Mouse (Mus musculus) MEL (cell line): ENCODE results near the gene Cmtr2.

Source experiments
- CTCF ChIP-seq, 3 experiments: IDR thresholded peaks in 2 of 3; conservative IDR thresholded peaks in 1 of 3; 2 replicates each; pipeline ENCODE4 v1.5.1; 2011 to 2012; ENCODE audit warnings: low read length in 3 of 3, low read depth in 2 of 3, mild to moderate bottlenecking in 2 of 3, improper control_type of control experiment in 1 of 3, inconsistent platforms in 1 of 3, mixed read lengths in 1 of 3, moderate library complexity in 1 of 3; ENCODE audit not compliant: control insufficient read depth in 1 of 3, insufficient read depth in 1 of 3, poor library complexity in 1 of 3, severe bottlenecking in 1 of 3
- E2F4 ChIP-seq: IDR thresholded peaks from 2 replicates; pipeline ENCODE4 v1.6.1; 2011; ENCODE audit warnings: low read depth, low read length, improper control_type of control experiment, borderline replicate concordance
- ELF1 ChIP-seq: IDR thresholded peaks from 2 replicates; pipeline ENCODE4 v1.6.1; 2014; ENCODE audit warnings: low read depth, mild to moderate bottlenecking, inconsistent platforms, low read length, improper control_type of control experiment, moderate library complexity
- EP300 ChIP-seq, 2 experiments: IDR thresholded peaks; 2 replicates each; pipeline ENCODE4 v1.6.1; 2011; ENCODE audit warnings: improper control_type of control experiment in 2 of 2, low read length in 2 of 2, low read depth in 1 of 2, mild to moderate bottlenecking in 1 of 2
- GATA1 ChIP-seq: IDR thresholded peaks from 2 replicates; pipeline ENCODE4 v1.6.1; 2011; ENCODE audit warnings: low read depth, low read length, improper control_type of control experiment
- JUND ChIP-seq: IDR thresholded peaks from 2 replicates; pipeline ENCODE4 v1.6.1; 2011; ENCODE audit warnings: low read depth, mild to moderate bottlenecking, improper control_type of control experiment, low read length
- MXI1 ChIP-seq: IDR thresholded peaks from 2 replicates; pipeline ENCODE4 v1.6.1; 2011; ENCODE audit warnings: mild to moderate bottlenecking, low read depth, low read length, improper control_type of control experiment
- NRF1 ChIP-seq: IDR thresholded peaks from 2 replicates; pipeline ENCODE4 v1.6.1; 2014; ENCODE audit warnings: low read depth, mild to moderate bottlenecking, inconsistent platforms, low read length, improper control_type of control experiment, moderate library complexity; ENCODE audit not compliant: poor library complexity, insufficient read depth, severe bottlenecking
- POLR2A ChIP-seq, 2 experiments: IDR thresholded peaks; 2 replicates each; pipeline ENCODE4 v1.6.1; 2011 to 2012; ENCODE audit warnings: low read length in 2 of 2, mild to moderate bottlenecking in 2 of 2, control low read depth in 1 of 2, improper control_type of control experiment in 1 of 2, low read depth in 1 of 2, moderate library complexity in 1 of 2; ENCODE audit not compliant: control insufficient read depth in 1 of 2, insufficient read depth in 1 of 2, poor library complexity in 1 of 2
- RCOR1 ChIP-seq: IDR thresholded peaks from 2 replicates; pipeline ENCODE4 v1.6.1; 2012; ENCODE audit warnings: low read depth, mild to moderate bottlenecking, inconsistent platforms, low read length, improper control_type of control experiment
- TAL1 ChIP-seq: IDR thresholded peaks from 2 replicates; pipeline ENCODE4 v1.6.1; 2012; ENCODE audit warnings: mild to moderate bottlenecking, inconsistent platforms, low read length, moderate library complexity, mixed read lengths
- USF1 ChIP-seq: IDR thresholded peaks from 2 replicates; pipeline ENCODE4 v1.6.1; 2014; ENCODE audit warnings: low read depth, mild to moderate bottlenecking, inconsistent platforms, low read length, improper control_type of control experiment, moderate library complexity
- USF2 ChIP-seq, 2 experiments: IDR thresholded peaks; 2 replicates each; pipeline ENCODE4 v1.6.1; 2011 to 2012; ENCODE audit warnings: improper control_type of control experiment in 2 of 2, low read length in 2 of 2, borderline replicate concordance in 1 of 2, inconsistent platforms in 1 of 2, low read depth in 1 of 2, mild to moderate bottlenecking in 1 of 2; ENCODE audit not compliant: insufficient read depth in 1 of 2

DNA sequence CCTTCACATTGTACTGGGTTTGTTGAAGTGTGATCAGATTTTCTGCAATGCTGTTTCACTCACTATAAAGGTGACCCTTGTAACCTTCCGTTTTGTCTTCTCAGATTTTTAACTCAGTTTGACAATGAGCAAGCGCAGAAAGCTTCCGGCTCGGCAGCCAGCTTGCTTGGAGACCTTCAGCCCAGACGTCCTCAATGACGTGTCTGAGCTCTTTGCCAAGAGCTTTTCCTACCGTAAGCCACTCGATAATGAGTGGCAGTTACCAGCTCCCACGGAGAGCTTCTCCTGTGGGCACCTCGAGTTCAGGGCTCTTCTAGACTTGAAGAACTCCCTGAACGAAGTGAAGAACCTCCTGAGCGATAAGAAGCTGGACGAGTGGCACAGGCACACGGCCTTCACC lies 5.5 kb downstream of the Cmtr2 start:
- TF ChIP-seq CTCF (IDR thresholded peaks at IDR 0.05 in 2 of 3, conservative IDR thresholded peaks at IDR 0.05 in 1 of 3; ENCODE audit: control insufficient read depth in 1 of 3, insufficient read depth in 1 of 3, low read depth in 2 of 3, low read length in 3 of 3, poor library complexity in 1 of 3, severe bottlenecking in 1 of 3) = no peak
- no peak for TF ChIP-seq USF1
- TF ChIP-seq E2F4 = no peak
- no peak for TF ChIP-seq EP300 (IDR thresholded peaks at IDR 0.05; ENCODE audit: low read depth in 1 of 2, low read length in 2 of 2)
- TF ChIP-seq RCOR1 = no peak
- TF ChIP-seq NRF1 = no peak
- no peak for TF ChIP-seq GATA1
- TF ChIP-seq TAL1 = no peak
- TF ChIP-seq USF2 (IDR thresholded peaks at IDR 0.05; ENCODE audit: borderline replicate concordance in 1 of 2, insufficient read depth in 1 of 2, low read depth in 1 of 2, low read length in 2 of 2) = no peak
- TF ChIP-seq ELF1 = no peak
- no peak for TF ChIP-seq JUND
- TF ChIP-seq POLR2A (IDR thresholded peaks at IDR 0.05; ENCODE audit: control insufficient read depth in 1 of 2, insufficient read depth in 1 of 2, low read depth in 1 of 2, low read length in 2 of 2, poor library complexity in 1 of 2) = no peak
- no peak for TF ChIP-seq MXI1
